Mouse (Mus musculus) kidney, postnatal 10 days (tissue): Measurements from ENCODE around the gene Fam25c.
A peak's percentile ranks its signal among the peaks of the same experiment; 100 is the strongest.

Experiments used
- DNase-seq: peaks from one replicate; pipeline ENCODE4 v3.0.0; 2021; ENCODE audit warnings: mixed read lengths

The Fam25c gene

DNA sequence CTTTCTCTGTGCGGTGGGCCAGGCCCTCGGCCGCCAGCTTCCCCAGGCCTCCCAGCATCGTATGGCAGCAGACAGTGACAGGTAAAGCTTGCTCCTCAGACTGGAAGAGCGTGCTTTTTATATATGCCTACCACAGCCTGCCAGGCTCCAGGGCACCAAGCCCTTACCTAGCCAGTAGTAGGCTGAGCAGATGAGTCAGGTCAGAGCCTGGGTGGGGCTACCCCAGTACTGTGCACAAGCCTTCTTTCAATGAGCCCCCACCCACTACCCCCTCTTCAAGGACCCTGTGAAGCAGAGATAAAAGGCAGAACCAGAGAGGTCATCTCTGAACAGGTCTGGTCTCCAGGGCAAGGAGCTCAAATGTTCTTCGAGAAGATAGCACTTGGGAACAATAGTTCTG, at the start of gene Fam25c:
Gene Fam25c (minus strand): TSS at position 133 of the 400 bp plus-strand sequence.
- DNase-seq, result no peak

DNA sequence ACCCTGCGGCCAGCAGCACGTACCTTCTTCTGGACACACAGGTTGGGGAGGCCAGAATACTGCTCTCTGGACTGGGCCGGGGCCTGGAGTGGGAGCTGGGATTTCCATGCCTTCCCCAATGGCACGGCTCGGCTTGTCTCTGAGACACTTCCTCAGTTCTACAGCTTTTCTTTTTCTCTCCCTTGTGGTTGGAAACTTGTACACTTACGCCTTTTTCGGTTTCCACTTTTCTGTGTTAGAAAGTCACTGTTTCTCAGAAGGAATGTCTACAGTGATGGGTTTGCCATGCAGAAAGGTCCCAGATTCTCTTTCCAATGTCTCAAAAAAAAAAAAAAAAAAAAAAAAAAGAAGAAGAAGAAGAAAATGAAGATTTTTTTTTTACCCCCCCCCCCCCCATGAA, 48.2 kb upstream of the Fam25c start:
- no peak for DNase-seq

DNA sequence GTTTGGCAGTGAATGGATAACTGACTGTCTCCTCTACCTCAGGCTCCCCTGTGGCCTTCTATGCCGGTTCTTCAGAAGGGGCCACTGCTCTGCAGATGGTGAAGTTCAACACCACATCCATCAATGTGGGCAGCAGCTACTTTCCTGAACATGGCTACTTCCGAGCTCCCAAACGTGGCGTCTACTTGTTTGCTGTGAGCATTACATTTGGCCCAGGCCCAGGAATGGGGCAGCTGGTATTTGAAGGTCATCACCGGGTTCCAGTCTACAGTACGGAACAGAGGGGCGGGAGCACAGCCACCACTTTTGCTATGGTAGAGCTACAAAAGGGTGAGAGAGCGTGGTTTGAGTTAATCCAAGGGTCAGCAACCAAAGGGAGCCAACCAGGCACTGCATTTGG, 47.6 kb upstream of the Fam25c start:
- no peak for DNase-seq

DNA sequence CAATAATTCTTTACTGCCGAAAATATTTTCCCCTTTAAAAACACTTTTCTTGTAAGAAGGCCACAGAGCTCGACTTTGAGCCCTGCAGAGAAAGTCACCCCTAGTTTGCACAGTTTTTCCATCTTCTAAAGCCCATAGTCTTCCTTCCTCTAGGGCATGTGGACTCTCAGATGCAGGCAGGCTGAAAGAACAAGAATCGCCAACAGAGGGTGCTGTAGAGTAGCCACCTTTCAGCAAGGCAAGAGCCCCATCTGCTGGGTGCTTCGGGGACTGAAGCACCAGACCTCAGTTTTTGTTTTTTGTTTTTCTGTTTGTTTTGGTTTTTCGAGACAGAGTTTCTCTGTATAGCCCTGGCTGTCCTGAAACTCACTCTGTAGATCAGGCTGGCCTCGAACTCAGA, 45.9 kb upstream of the Fam25c start:
- peak; percentile 89 for DNase-seq

- no peak for DNase-seq
Observed at GRCm38 (mm10) chr14:34400021-34400420, 44.8 kb upstream of the Fam25c start.

DNA sequence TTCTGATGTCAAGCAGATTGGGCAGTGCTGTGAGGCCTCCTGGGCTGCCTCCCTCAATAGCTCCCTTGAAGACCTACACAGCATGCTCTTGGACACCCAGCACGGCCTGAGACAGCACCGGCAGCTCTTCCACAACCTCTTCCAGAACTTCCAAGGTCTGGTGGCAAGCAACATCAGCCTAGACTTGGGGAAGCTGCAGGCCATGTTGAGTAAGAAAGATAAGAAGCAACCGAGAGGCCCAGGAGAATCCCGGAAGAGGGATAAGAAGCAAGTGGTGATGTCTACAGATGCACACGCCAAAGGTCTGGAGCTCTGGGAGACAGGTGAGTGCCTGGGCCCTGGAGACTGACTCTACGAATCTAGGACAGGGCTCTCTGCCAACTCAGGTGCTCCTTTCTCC, 44.1 kb upstream of the Fam25c start:
- no peak for DNase-seq

- DNase-seq, result no peak
Observed at GRCm38 (mm10) chr14:34398901-34399300, 43.7 kb upstream of the Fam25c start.

DNA sequence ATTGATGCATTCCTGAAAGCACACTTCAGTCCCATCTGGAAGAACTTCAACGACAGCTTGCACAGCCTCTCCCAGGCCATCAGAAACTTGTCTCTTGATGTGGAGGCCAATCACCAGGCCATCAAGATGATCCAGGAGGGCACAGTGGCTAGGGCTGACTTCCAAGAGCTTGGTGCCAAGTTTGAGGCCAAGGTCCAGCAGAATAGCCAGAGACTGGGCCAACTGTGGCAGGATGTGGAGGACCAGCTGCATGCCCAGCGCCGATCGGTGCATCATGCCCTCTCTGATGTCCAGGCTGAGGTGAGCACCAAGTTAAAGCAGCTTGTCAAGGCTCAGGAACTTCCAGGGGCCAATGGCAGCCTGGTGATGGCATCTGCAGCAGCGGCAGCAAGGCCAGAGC, 42.6 kb upstream of the Fam25c start:
- DNase-seq, result no peak

DNA sequence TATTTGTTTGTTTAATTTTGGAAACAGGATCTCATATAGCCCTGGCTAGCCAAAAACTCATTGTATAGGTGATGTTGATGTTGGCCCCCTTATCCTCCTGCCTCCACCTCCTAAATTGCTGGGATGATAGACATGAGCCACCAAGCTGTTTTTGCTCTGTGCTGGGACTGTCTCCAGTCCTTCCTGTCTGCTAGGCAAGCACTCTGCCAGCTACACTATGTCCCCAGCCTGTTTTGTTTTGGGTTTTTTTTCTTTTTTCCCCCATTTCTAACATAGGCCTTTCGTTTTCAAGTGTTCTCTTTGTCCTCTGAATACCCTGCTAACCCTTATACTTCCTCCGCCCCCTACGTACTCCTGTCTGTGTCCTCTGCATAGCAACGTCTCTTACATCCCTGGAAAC, 38.1 kb upstream of the Fam25c start:
- DNase-seq, result no peak

DNA sequence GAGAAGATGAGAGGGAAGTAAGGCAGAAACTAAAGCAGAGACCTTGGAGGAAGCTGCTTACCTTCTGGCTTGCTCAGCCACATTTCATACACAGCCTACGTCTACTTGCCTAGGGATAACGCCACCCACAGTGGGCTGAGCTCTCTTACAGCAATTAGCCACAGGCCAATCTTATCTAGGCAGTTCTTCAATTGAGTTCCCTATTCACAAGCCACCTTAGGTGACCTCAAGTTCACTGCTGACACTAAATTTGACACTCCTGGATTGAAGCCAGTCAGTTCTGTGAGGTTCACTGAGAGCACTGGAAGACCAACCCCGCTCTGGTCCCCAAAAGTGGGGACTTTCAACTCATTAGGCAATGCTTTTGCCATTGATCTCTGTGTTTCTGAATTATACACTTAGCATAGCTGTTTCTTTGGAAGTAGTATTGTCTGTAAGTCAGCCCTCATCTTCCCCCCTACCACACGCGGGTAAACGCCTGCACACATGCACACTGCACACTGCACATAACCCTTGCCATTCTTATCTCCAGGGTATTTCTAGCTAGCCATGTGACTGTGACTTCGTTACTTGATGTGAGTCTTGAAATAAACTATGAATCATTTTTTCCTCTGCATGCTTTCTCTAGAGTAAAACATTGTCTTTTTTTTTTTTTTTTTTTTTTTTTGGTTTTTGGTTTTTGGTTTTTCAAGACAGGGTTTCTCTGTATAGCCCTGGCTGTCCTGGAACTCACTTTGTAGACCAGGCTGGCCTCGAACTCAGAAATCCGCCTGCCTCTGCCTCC, 27.9 kb upstream of the Fam25c start:
- DNase-seq, result no peak

DNA sequence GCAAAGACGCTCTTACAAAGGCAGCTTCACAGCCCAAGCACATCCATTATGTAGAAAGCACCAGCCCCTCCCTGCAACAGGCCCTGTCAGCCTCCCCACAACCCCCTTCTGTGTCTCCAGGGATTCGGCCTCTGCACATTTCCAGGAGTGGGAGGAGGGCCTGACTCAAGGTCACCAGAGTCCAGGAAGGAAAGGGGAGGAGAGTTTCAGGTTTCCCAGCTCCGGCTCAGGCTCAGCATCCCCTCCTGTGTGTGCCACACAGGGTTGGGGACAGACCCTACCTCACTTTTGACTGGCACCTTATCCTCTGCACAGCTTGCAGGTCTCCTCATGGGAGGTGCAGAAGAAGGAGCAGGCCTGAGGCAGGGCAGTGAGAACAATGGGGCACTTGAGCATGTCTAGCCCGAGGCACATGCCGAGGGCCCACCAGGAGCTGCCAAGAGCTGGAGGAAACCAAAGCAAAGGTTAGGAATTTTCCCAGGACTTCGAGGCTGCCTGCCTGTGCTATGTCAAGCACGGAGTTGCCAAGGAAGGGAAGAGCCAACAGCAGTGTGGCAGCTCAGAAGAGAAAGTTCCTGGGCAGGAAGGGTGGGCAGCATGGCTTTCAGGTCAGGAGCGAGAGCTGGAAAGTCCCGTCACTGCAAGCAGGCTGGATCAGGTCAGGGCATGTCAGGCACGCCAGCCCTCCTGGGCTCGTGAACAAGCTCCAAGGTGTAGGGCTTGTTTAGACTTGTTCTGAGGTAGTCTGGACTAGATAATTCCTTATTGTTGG, 23.5 kb upstream of the Fam25c start:
- peak; percentile 68 for DNase-seq

DNA sequence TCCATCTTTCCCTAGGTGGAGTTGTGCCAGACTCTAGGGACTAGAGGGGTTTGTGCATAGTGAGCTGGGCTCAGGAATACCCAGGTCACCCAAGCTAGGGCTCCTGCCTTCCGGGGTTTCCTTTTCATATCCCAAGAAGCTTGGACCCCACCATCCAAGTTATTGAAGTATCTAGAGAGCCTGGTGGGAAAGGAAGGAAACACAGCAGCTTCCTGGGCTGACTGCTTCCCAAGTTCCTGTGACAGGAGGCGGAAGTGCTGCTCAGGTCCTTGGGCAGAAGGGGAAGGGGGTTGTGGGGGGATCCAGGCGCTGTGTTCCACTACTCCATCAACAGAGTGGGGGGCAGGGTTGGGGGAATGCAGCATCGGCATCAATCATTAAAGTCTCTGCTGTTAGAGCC, 21.9 kb upstream of the Fam25c start:
- DNase-seq, result no peak

- DNase-seq, result no peak
Observed at GRCm38 (mm10) chr14:34375941-34376340, 20.7 kb upstream of the Fam25c start.

DNA sequence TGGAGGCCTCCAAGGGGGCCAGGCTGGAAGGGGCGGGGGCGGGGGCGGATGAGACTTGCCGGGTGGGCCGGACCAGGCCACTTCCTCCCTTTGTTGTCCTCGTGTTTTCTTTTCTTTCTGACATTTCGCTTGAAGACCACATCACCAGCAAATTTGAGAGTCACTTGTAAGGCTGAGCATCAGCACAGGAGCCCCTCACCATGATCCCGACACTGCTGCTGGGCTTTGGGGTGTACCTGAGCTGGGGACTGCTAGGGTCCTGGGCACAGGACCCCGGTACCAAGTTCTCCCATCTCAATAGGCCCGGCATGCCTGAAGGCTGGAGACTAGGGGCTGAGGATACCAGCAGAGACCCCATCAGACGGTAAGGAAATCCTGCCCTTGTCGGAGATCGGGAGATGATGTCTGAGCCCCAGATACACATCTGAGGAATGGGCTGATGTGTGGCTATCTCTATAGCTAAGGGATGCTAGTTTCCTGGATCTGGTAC, 20.2 kb upstream of the Fam25c start, which contains the start of gene Mmrn2:
Gene Mmrn2 (plus strand): TSS at position 51 of the 490 bp plus-strand sequence.
- no peak for DNase-seq

GRCm38 (mm10) chr14:34374577-34374976, 19.3 kb upstream of the Fam25c start, which contains the start of gene Sncg:
Gene Sncg, minus strand, starts transcription at chr14:34374789.
- DNase-seq, result peak; percentile 48

GRCm38 (mm10) chr14:34373581-34373980, 18.3 kb upstream of the Fam25c start:
- DNase-seq, result no peak

GRCm38 (mm10) chr14:34372646-34373045, 17.4 kb upstream of the Fam25c start:
- DNase-seq, result peak; percentile 80

GRCm38 (mm10) chr14:34371763-34372162, 16.5 kb upstream of the Fam25c start:
- no peak for DNase-seq

- DNase-seq, result no peak
Observed at GRCm38 (mm10) chr14:34370921-34371320, 15.7 kb upstream of the Fam25c start.

DNA sequence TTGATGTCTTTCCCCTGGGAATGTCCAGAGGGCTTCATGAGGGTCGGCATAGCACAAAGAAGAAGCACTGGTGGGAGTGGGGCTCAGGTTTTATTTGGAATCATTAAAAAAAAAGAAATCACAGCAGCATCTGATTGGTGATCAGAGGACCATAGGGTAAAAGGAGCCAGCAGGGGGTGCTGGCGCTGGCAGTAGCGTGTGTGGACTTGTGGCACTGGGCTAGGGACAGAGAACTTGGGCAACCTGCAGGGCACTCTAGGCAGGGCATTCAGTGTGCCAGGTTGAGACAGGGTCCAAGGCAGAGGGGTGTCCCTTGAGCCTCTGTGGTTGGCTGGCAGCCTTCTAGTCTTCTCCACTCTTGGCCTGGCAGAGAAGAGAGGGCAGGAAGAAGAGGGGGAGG, 15.0 kb upstream of the Fam25c start:
- DNase-seq, result no peak

DNA sequence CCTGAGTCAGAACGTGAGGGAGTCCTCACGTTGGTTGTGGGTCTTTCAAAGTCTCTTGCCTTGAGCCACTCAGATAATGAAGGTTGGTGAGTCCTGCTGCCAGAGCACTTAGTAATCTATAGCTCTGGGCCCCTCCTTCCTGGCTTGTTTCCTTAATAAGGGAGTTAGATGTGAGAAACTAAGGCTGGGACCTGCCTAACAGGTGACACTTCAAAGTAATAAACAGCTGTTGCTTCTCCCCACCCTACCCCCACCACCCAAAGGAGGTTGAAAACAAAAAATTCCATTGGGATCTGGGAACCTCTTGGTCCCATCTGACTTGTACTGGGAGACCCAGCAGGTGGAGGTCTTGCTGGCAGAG, 9.9 kb upstream of the Fam25c start:
- no peak for DNase-seq

DNA sequence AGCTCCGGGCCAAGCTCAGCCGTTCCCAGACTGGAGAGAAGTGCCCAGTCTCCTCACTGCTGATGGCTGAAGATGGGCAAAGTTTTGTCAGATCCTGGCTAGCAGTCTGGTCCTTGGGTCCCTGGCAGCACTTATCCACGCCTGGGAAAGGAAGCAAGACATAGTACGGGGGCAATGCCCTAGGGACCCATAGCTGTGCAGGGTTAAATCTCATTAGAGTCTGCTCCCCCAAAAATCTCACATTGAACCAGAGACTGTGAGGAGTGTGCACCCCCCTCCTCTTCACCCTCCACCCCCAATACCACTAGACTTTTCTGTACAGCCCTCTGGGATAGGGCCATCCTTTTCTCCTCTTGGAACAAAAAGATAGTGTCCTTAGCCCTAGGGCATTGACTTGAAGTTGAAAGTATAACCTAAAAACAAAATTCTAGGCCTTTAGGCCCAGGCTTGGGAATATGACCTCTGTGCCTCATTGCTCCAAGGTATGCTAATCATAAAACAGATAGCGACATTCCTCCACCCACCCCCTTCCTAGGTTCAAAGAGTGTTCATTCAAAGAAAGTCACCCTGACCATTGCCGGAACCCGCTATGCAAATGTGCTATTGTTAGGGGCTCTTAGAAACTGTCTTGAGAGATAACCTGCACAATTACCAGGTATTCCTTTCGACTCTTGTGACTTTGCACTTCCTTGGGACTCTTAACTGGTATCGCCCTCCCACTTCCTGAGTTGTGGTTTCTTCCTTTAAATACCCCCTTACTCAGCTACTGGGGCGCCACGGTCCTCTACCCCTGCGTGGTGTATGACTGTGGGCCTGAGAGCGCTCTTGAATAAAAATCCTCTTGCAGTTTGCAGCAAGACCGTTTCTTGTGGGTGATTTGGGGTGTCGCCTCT, 9.3 kb upstream of the Fam25c start:
- peak; percentile 11 for DNase-seq
